Mouse (Mus musculus) heart, adult 2 months (tissue): ENCODE measurements around the gene Adcy7.

Source experiments
- CTCF ChIP-seq: fragments of 200-600 bp; IDR thresholded peaks from 2 replicates; pipeline ENCODE4 v1.8.1; 2022; ENCODE audit warnings: antibody characterized with exemption, mild to moderate bottlenecking, moderate library complexity
- EP300 ChIP-seq: fragments of 200-500 bp; IDR thresholded peaks from 2 replicates; pipeline ENCODE4 v1.6.1; 2011; ENCODE audit warnings: low read depth, low read length, control low read depth; ENCODE audit not compliant: insufficient read depth
- POLR2A ChIP-seq: fragments of 200-500 bp; IDR thresholded peaks from 2 replicates; pipeline ENCODE4 v1.6.1; 2011; ENCODE audit warnings: mild to moderate bottlenecking, low read depth, low read length, control low read depth; ENCODE audit not compliant: insufficient read depth

DNA sequence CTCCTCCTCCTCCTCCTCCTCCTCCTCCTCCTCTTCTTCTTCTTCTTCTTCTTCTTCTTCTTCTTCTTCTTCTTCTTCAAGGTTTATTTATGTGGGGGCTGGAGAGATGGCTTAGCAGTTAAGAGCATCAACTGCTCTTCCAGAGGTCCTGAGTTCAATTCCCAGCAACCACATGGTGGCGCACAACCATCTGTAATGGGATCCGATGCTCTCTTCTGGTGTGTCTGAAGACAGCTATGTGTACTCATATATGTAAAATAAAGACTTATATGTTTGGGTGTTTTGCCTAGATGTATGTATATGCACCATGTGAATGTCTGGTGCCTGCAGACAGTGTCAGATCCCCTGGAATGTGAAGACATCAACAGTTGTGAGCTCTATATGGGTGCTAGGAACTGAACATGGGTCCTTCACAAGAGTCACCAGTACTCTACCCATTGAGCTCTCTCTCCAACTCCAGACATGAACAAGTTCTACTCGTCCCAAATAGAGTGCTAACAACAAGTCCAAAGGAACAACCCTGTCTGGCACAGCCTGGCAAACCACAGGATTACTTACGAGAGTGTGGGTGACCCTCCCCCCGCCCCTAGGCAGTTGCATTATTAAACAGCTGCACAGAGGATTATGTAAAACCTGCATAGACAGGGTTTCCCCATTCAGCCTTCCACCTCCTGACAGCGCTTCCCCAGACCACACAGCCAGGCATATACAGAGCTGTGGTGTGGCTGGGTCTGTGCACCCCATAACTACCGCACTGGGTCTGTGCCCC is 2.9 kb upstream of the Adcy7 start:
- TF ChIP-seq EP300 (no peak), CTCF (peak; percentile 56), POLR2A (no peak)
